Mouse (Mus musculus) right cerebral cortex, adult 2 months (tissue): ENCODE measurements around the gene Hsd17b13.

Experiments used
- DNase-seq, 2 experiments: peaks; one replicate each; pipeline ENCODE4 v3.0.0; 2021 to 2022; ENCODE audit warnings: low spot score in 2 of 2

The Hsd17b13 gene

GRCm38 (mm10) chr5:103923755-103924154 is 53.5 kb downstream of the Hsd17b13 start:
- DNase-seq = no peak

- no peak for DNase-seq
Observed at GRCm38 (mm10) chr5:103923101-103923500, 54.1 kb downstream of the Hsd17b13 start.

GRCm38 (mm10) chr5:103922436-103922835 is 54.8 kb downstream of the Hsd17b13 start:
- no peak for DNase-seq

GRCm38 (mm10) chr5:103919497-103919896 is 57.7 kb downstream of the Hsd17b13 start:
- no peak for DNase-seq

- DNase-seq = no peak
Observed at GRCm38 (mm10) chr5:103918233-103918632, 59.0 kb downstream of the Hsd17b13 start.

GRCm38 (mm10) chr5:103917357-103917895 is 59.8 kb downstream of the Hsd17b13 start:
- DNase-seq = no peak

- no peak for DNase-seq
Observed at GRCm38 (mm10) chr5:103916595-103917356, 60.4 kb downstream of the Hsd17b13 start.

- DNase-seq = no peak
Observed at GRCm38 (mm10) chr5:103914335-103915226, 62.6 kb downstream of the Hsd17b13 start.

GRCm38 (mm10) chr5:103913150-103913549 is 64.1 kb downstream of the Hsd17b13 start:
- no peak for DNase-seq

GRCm38 (mm10) chr5:103911555-103911954 is 65.7 kb downstream of the Hsd17b13 start:
- DNase-seq = no peak

GRCm38 (mm10) chr5:103910748-103911409 is 66.3 kb downstream of the Hsd17b13 start, which contains the start of gene Klhl8:
TSS of gene Klhl8 (minus strand) at chr5:103911259.
- DNase-seq = peak; percentile 79 to 87

GRCm38 (mm10) chr5:103910156-103910555 is 67.1 kb downstream of the Hsd17b13 start:
- DNase-seq = no peak

GRCm38 (mm10) chr5:103909466-103909865 is 67.7 kb downstream of the Hsd17b13 start:
- DNase-seq = no peak

- no peak for DNase-seq
Observed at GRCm38 (mm10) chr5:103908851-103909250, 68.4 kb downstream of the Hsd17b13 start.

GRCm38 (mm10) chr5:103907844-103908243 is 69.4 kb downstream of the Hsd17b13 start:
- peak; percentile 39 to 51 for DNase-seq

GRCm38 (mm10) chr5:103906173-103906572 is 71.0 kb downstream of the Hsd17b13 start:
- no peak for DNase-seq
